Mouse (Mus musculus) left cerebral cortex, adult 2 months (tissue): ENCODE results near the gene Rpl10. TPM values are rescaled to one million over a fixed set of nuclear protein-coding genes. Genes with fewer than 3 reads are reported as not detected.
A peak's percentile ranks its signal among the peaks of the same experiment; 100 is the strongest.

Experiments
- DNase-seq, 2 experiments: peaks; one replicate each; pipeline ENCODE4 v3.0.0; 2021 to 2022; ENCODE audit warnings: low spot score in 2 of 2, mixed read lengths in 1 of 2; ENCODE audit errors: extremely low spot score in 1 of 2
- H3K27ac ChIP-seq: fragments of 200-600 bp; 2 replicates; pipeline ENCODE4 v1.8.1; 2022
- H3K4me3 ChIP-seq: fragments of 200-600 bp; 2 replicates; pipeline ENCODE4 v1.8.1; 2022
- CTCF ChIP-seq: fragments of 200-600 bp; IDR thresholded peaks from 2 replicates; pipeline ENCODE4 v1.8.1; 2022; ENCODE audit warnings: antibody characterized with exemption, mild to moderate bottlenecking, moderate library complexity
- intact Hi-C: fragments of 180-260 bp; cut with DNase I; formaldehyde crosslinking; loops from one replicate; pipeline ENCODE4 v1.15.1; 2025
- long read RNA-seq, 2 experiments: library from polyadenylated mRNA; stranded (forward); transcript quantifications; one replicate each; pipeline ENCODE4 v2.0.0; 2021; ENCODE audit warnings: borderline mapping rate in 2 of 2
- total RNA-seq, 2 experiments: library from RNA; stranded (reverse); gene quantifications; 2 replicates each; pipeline ENCODE4 v1.2.3; 2021

Gene Rpl10
- total RNA-seq, result 100 to 1,000 TPM; 151 to 163 TPM
- long read RNA-seq, experiment 1, partial matches to known transcripts, result 2 of 7 reads
- long read RNA-seq, experiment 1, other reads (novel, unspliced or antisense), result 2 of 7 reads
- long read RNA-seq, experiment 2, partial matches to known transcripts, result 2 of 5 reads
- long read RNA-seq, experiment 2, other reads (novel, unspliced or antisense), result 0 of 5 reads

DNA sequence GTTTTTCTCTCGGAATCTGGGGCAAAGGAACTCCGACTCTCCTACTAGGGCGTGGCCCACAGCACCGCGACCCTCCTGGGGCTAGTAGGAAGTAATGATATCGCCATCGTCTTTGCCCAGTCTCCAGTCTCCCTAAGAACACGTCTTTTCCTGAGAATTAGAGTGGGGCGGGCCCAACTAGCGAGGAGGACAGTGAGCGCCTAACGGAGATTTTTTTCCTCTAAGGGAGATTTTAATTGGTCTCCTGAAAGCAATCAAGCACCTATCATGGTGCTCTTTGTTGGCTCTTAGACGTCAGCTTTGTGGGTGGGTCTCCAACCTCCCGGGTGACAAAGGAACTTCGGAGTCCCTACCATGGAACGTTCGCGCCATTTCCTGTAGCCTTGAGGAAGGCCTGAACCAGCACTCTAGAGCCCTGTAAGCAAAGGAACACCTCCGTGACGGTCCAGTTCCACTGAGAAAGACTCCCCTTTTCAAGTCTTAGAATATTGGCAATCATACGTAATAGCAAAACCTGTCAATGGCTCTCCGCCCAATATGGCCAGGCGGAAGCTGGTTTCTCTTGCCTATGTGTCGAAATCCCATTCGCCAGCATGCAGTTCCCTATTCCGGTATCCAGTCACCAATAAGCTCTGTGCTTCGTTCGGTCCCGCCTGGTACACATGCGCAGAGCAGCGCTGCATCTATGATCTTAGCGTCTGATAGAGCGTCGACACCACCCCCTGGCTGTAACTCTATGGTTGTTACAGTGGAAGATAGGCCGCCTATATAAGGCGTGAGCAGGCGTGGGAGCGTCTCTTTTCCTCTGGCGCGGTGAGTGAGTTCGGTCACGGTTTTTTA lies at the start of gene Rpl10:
Gene Rpl10, plus strand, starts transcription at position 751 of the 840 bp plus-strand sequence.
- intact Hi-C loops, result loop anchor here (10.0 kb wide), 1 partner anchor 305 kb away; the partner anchor contains the start of gene Hcfc1
- peak within 1 kb of the TSS; percentile 59 for H3K4me3 ChIP-seq
- peak; percentile 39 for TF ChIP-seq CTCF
- DNase-seq, result peak; percentile 82 to 89
- H3K27ac ChIP-seq, result peak within 1 kb of the TSS; percentile 93

GRCm38 (mm10) chrX:74230038-74230437 lies 40.6 kb upstream of the Rpl10 start:
- Histone ChIP-seq H3K27ac (no peak overlapping the region), H3K4me3 (no peak overlapping the region)
- DNase-seq, result no peak
- intact Hi-C loops, result no loop called here
- TF ChIP-seq CTCF, result no peak

DNA sequence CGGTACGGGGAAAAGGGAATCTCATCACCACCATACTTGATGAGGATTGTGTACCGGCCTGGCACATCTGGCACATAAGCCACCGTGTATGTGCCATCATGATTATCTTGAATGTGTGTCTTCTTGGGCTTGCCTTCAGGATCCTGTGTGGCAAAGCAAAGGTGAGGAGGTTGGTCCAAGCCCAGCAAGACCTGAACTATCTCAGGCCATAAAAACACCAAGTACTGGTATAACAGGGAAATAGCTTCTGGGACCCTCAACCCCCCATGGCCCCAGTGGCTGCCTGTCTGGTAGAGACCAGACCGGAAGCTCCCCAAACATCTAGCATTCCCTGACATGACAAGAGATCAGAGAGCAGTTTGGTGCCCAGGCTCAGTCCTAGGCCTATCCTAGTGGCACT lies 37.4 kb upstream of the Rpl10 start:
- Histone ChIP-seq H3K27ac (no peak overlapping the region), H3K4me3 (no peak overlapping the region)
- intact Hi-C loops, result no loop called here
- DNase-seq, result no peak
- TF ChIP-seq CTCF, result no peak

GRCm38 (mm10) chrX:74240332-74240731 lies 30.3 kb upstream of the Rpl10 start:
- intact Hi-C loops, result no loop called here

DNA sequence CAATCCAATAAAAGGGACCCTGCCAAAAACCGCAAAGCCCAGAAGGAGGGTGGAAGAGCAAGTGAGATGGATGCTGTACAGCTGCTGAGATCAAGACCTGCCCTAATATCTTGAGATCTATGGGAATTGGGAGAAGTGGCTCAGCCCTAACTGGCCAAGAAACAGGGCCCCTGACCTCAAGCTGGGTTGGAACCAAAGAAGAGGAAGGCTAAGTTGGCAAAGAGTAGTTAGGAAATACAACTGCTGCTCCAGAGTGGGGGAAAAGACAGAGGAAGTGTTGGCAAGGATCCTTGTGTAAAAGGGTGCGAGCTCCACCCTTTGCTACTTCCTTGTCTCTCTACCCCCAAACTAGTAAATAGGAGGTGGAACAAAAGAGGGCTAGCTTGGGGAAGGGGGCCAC lies 27.2 kb upstream of the Rpl10 start:
- intact Hi-C loops, result no loop called here
- H3K27ac ChIP-seq, result no peak overlapping the region
- no peak for DNase-seq

More at GRCm38 (mm10) chrX:74240332-74240731, 30.3 kb upstream of the Rpl10 start:
- H3K27ac ChIP-seq, result no peak overlapping the region
- no peak overlapping the region for H3K4me3 ChIP-seq
- DNase-seq, result no peak
- no peak for TF ChIP-seq CTCF

DNA sequence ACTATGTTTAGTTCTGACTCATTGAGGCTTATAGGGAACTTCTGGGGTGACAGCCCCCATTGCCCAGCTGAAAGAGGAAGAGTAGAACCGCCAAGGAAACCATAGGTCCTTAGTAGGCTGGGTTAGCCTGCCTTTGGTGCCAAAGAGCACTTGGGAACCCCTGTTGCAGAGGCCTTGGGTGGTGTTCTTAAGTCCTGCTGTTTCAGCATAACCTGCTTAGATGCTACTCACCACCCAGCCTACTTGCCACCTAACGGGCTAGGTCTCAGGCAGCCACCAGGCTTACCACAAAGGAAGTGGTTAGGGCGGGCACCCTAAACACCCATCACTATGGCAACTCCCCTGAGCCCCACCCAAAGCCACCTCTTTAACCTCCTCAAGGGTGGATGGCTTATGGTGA lies 26.8 kb upstream of the Rpl10 start:
- H3K27ac ChIP-seq, result no peak overlapping the region
- H3K4me3 ChIP-seq, result no peak overlapping the region
- intact Hi-C loops, result no loop called here
- no peak for TF ChIP-seq CTCF
- DNase-seq, result no peak

More for the DNA sequence above, 27.2 kb upstream of the Rpl10 start:
- no peak overlapping the region for H3K4me3 ChIP-seq
- no peak for TF ChIP-seq CTCF

DNA sequence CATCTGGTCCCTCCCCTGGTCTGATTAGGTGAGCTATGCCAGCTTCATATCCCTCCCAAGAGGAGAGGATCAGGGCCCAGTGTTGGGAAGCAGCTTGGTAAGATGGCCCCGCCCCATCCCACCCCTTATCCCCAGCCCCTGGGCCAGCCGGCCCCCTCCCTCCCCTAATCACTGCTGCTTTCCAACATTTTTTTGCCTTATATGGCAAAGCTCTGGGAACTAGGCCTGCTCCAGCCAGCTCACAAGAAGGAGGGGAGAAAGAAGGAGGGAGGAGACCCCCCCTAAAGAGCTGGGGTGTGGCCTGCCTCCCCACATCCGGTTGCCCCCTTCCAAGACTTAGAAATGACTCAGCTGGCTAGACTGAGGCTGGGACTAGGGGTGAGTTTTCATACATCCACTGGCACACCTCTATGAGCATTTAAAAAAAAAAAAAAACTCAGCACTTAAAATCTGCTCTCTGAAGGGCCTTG lies 26.0 kb upstream of the Rpl10 start:
- intact Hi-C loops, result loop anchor here (5.0 kb wide), 3 partner anchors 123 to 222 kb away; partner anchors contain the start of gene Irak1
- H3K27ac ChIP-seq, result no peak overlapping the region; the same call in 1 of the 2 replicates
- TF ChIP-seq CTCF, result no peak
- peak overlapping the region; percentile 63 for H3K4me3 ChIP-seq
- DNase-seq, result peak in 1 of 2 experiments; percentile 11

DNA sequence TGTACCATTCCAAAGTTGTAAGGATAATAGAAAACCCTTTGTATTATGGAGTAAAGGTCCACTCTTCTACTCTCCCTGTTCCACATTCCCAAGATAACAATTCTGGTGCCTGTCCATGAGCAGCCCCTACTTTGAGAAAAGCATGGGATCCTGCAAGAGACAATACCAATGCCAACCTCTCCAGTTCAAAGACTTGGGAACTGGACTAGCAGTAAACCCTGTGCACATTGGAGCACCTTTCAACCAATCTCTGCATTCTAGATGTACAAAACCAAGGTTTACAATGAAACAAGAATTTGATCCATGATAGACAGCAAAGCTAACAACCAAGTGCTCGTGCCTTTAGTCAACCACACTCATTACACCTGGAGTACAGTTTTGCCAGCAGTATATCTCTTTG lies 25.5 kb upstream of the Rpl10 start:
- H3K4me3 ChIP-seq, result peak overlapping the region; percentile 63
- no peak for TF ChIP-seq CTCF
- H3K27ac ChIP-seq, result peak overlapping the region; percentile 82; the same call in 1 of the 2 replicates
- no peak for DNase-seq
- intact Hi-C loops, result loop anchor here (5.0 kb wide), 3 partner anchors 122 to 223 kb away; partner anchors contain the start of gene Irak1

DNA sequence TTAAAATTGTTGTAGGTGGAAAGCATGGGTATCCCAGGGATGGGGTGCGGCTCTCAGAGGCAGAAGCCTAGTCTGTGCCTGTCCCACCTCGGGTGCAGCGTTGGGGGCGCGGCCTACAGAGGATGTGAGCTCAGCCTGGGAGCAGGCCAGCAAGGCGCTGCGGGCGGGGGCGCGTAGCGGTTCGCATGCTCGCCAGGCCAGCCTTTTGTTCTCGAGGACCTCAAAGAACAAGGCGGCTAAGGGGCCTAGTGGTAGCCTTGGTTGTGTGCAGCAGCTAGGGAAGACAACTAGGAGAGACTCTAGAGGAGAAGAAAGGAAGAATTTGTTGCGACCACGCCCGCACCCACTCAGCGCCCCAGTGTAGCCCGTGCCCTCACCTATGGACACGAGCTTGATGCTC lies 24.9 kb upstream of the Rpl10 start:
- TF ChIP-seq CTCF, result no peak
- Histone ChIP-seq H3K4me3 (peak overlapping the region; percentile 63), H3K27ac (peak overlapping the region; percentile 82)
- DNase-seq, result peak; percentile 39 to 57
- intact Hi-C loops, result loop anchor here (2.0 to 5.0 kb wide), 5 partner anchors 122 to 279 kb away; partner anchors contain the start of genes Hcfc1 and Irak1

DNA sequence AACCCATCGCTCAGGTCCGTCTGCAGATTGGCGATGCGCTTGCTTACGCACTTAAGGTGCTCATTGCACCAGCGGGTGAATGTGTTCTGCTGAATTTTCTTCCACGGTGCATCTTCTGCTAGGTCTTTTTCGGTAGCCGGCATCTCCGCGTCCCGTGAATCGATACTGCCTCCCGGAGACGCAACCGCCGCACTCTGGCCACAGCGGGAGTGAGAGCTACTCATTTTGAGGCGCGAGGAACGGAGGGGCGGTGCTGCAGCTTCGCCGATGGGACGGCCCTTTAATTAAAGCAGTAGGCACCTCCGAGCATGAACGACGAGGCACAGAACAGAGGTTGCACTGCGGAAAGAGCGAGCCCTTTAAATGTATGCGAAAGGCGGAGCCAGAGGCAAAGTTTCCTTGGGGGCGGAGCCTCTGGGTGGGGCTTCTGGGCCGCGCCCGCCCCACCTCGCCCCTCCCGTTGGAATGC lies 24.4 kb upstream of the Rpl10 start:
- no peak for TF ChIP-seq CTCF
- H3K4me3 ChIP-seq, result peak overlapping the region; percentile 63
- intact Hi-C loops, result loop anchor here (2.0 to 5.0 kb wide), 5 partner anchors 121 to 279 kb away; partner anchors contain the start of genes Hcfc1 and Irak1
- H3K27ac ChIP-seq, result peak overlapping the region; percentile 82
- peak; percentile 75 to 82 for DNase-seq

- peak overlapping the region; percentile 63 for H3K4me3 ChIP-seq
- H3K27ac ChIP-seq, result peak overlapping the region; percentile 59; the same call in 1 of the 2 replicates
- no peak for TF ChIP-seq CTCF
- intact Hi-C loops, result loop anchor here (2.0 to 5.0 kb wide), 5 partner anchors 121 to 280 kb away; partner anchors contain the start of genes Hcfc1 and Irak1
- DNase-seq, result no peak
Observed at GRCm38 (mm10) chrX:74246693-74247092, 23.9 kb upstream of the Rpl10 start.
